Mouse (Mus musculus) kidney, postnatal 0 days (tissue): ENCODE results near the gene Man1c1. TPM values are rescaled to one million over a fixed set of nuclear protein-coding genes. Genes with fewer than 3 reads are reported as not detected.

ENCODE experiments used
- ATAC-seq: fragments of 200-750 bp; cut with Nextera tagmentation; replicated peaks from 2 replicates; pipeline ENCODE4 v1.8.0; 2017; ENCODE audit warnings: low read depth, moderate number of reproducible peaks, moderate TSS enrichment, moderate library complexity; ENCODE audit not compliant: low FRiP score
- DNase-seq: peaks from one replicate; pipeline ENCODE4 v3.0.0-alpha.2; 2016; ENCODE audit warnings: low spot score
- H3K27ac ChIP-seq: fragments of 300-500 bp; sonication (generic); 2 replicates; pipeline ENCODE4 v1.5.1; 2014; ENCODE audit warnings: mild to moderate bottlenecking
- H3K27me3 ChIP-seq: fragments of 300-500 bp; sonication (generic); 2 replicates; pipeline ENCODE4 v1.6.1; 2014; ENCODE audit warnings: low read length, mixed read lengths; ENCODE audit not compliant: insufficient read depth
- H3K36me3 ChIP-seq: fragments of 300-500 bp; sonication (generic); 2 replicates; pipeline ENCODE4 v1.6.1; 2014; ENCODE audit warnings: low read length, mixed read lengths; ENCODE audit not compliant: insufficient read depth
- H3K4me1 ChIP-seq: fragments of 300-500 bp; sonication (generic); replicated peaks from 2 replicates; pipeline ENCODE4 v1.6.1; 2014; ENCODE audit warnings: antibody characterized with exemption, low read length, mixed read lengths; ENCODE audit not compliant: insufficient read depth
- H3K4me2 ChIP-seq: fragments of 300-500 bp; sonication (generic); 2 replicates; pipeline ENCODE4 v1.6.1; 2014; ENCODE audit warnings: mild to moderate bottlenecking, low read length, moderate library complexity, mixed read lengths
- H3K4me3 ChIP-seq: fragments of 300-500 bp; sonication (generic); replicated peaks from 2 replicates; pipeline ENCODE4 v1.5.1; 2014; ENCODE audit warnings: low read depth, low read length
- H3K9ac ChIP-seq: fragments of 300-500 bp; sonication (generic); 2 replicates; pipeline ENCODE4 v1.6.1; 2014; ENCODE audit warnings: low read depth, low read length
- H3K9me3 ChIP-seq: fragments of 300-500 bp; sonication (generic); replicated peaks from 2 replicates; pipeline ENCODE4 v1.6.1; 2016; ENCODE audit warnings: low read length, inconsistent platforms, mixed read lengths
- CTCF ChIP-seq: IDR thresholded peaks from 2 replicates; pipeline ENCODE4 v1.5.1; 2016; ENCODE audit warnings: antibody characterized with exemption, low read depth, mild to moderate bottlenecking, moderate library complexity
- WGBS: fragments of 180-500 bp; shearing (Covaris S2); extraction: QIAGEN DNeasy Blood & Tissue Kit; methylation state at CpG from one replicate; pipeline ENCODE4 v1.1.7; 2014; 5-methylcytosine and 5-hydroxymethylcytosine counted together
- polyA plus RNA-seq: library from polyadenylated mRNA; unstranded; fragments of >200 nt; fragmentation: Nextera tagmentation; extraction: Ambion mirVana; gene quantifications from 2 replicates; pipeline ENCODE4 v1.2.1, GENCODE M21; 2015

The Man1c1 gene
- polyA plus RNA-seq, 1 experiment from 2014 or later, result 3.2 TPM

- Histone ChIP-seq H3K4me3 (no peak overlapping the region), H3K27me3 (no peaks in the 10 kb centered on the region), H3K27ac (no peak overlapping the region), H3K9ac (no peak overlapping the region), H3K9me3 (no peaks in the 10 kb centered on the region), H3K4me2 (no peak overlapping the region), H3K4me1 (peaks cover 11% of the 10 kb centered on the region; the same call in 1 of the 2 replicates), H3K36me3 (0 out of 2 replicates have a peak, but pooled peaks cover 2% of the 10 kb centered on the region)
- DNase-seq (no peak), ATAC-seq (no peak)
- peak; percentile 51; the same call in 1 of the 2 replicates for TF ChIP-seq CTCF
- WGBS, result 73% methylated on average over 10 of the region's 10 CpGs
Observed at GRCm38 (mm10) chr4:134590227-134590926, 113.7 kb downstream of the Man1c1 start.

GRCm38 (mm10) chr4:134589786-134590185 is 114.3 kb downstream of the Man1c1 start:
- Histone ChIP-seq H3K27me3 (no peaks in the 10 kb centered on the region), H3K4me2 (no peak overlapping the region), H3K27ac (no peak overlapping the region), H3K9me3 (no peaks in the 10 kb centered on the region), H3K4me3 (no peak overlapping the region), H3K9ac (no peak overlapping the region), H3K4me1 (peaks cover 11% of the 10 kb centered on the region; the same call in 1 of the 2 replicates), H3K36me3 (0 out of 2 replicates have a peak, but pooled peaks cover 2% of the 10 kb centered on the region)
- ATAC-seq, result no peak
- no peak for TF ChIP-seq CTCF
- no peak for DNase-seq
- 64% methylated on average over 9 of the region's 9 CpGs for WGBS

- H3K9me3 ChIP-seq, result no peaks in the 10 kb centered on the region
- TF ChIP-seq CTCF, result no peak
- H3K36me3 ChIP-seq, result 0 out of 2 replicates have a peak, but pooled peaks cover 2% of the 10 kb centered on the region
- H3K4me2 ChIP-seq, result no peak overlapping the region
- no peak overlapping the region for H3K9ac ChIP-seq
- H3K4me1 ChIP-seq, result peaks cover 11% of the 10 kb centered on the region; the same call in 1 of the 2 replicates
- WGBS, result 85% methylated on average over 5 of the region's 5 CpGs
- no peak overlapping the region for H3K4me3 ChIP-seq
- H3K27me3 ChIP-seq, result no peaks in the 10 kb centered on the region
- H3K27ac ChIP-seq, result no peak overlapping the region
- DNase-seq (no peak), ATAC-seq (no peak)
Observed at GRCm38 (mm10) chr4:134588951-134589350, 115.1 kb downstream of the Man1c1 start.

GRCm38 (mm10) chr4:134588287-134588686 is 115.8 kb downstream of the Man1c1 start:
- H3K36me3 ChIP-seq, result 0 out of 2 replicates have a peak, but pooled peaks cover 2% of the 10 kb centered on the region
- WGBS, result 85% methylated on average over 9 of the region's 9 CpGs
- peaks cover 11% of the 10 kb centered on the region; the same call in 1 of the 2 replicates for H3K4me1 ChIP-seq
- H3K9me3 ChIP-seq, result no peaks in the 10 kb centered on the region
- H3K9ac ChIP-seq, result no peak overlapping the region
- ATAC-seq (no peak), DNase-seq (no peak)
- no peaks in the 10 kb centered on the region for H3K27me3 ChIP-seq
- H3K4me3 ChIP-seq, result no peak overlapping the region
- no peak overlapping the region for H3K4me2 ChIP-seq
- no peak for TF ChIP-seq CTCF
- no peak overlapping the region for H3K27ac ChIP-seq

GRCm38 (mm10) chr4:134587636-134588197 is 116.4 kb downstream of the Man1c1 start:
- TF ChIP-seq CTCF, result no peak
- H3K9ac ChIP-seq, result no peak overlapping the region
- DNase-seq, result no peak
- 64% methylated on average over 11 of the region's 11 CpGs for WGBS
- no peak for ATAC-seq
- H3K27me3 ChIP-seq, result no peaks in the 10 kb centered on the region
- no peaks in the 10 kb centered on the region for H3K9me3 ChIP-seq
- no peak overlapping the region for H3K4me2 ChIP-seq
- H3K36me3 ChIP-seq, result 0 out of 2 replicates have a peak, but pooled peaks cover 1% of the 10 kb centered on the region
- peaks cover 11% of the 10 kb centered on the region; the same call in 1 of the 2 replicates for H3K4me1 ChIP-seq
- H3K4me3 ChIP-seq, result no peak overlapping the region
- no peak overlapping the region for H3K27ac ChIP-seq

- no peaks in the 10 kb centered on the region for H3K36me3 ChIP-seq
- H3K4me1 ChIP-seq, result 0 out of 2 replicates have a peak, but pooled peaks cover 5% of the 10 kb centered on the region
- no peak for TF ChIP-seq CTCF
- no peak overlapping the region for H3K27ac ChIP-seq
- H3K9ac ChIP-seq, result no peak overlapping the region
- no peak overlapping the region for H3K4me3 ChIP-seq
- H3K4me2 ChIP-seq, result no peak overlapping the region
- H3K27me3 ChIP-seq, result no peaks in the 10 kb centered on the region
- DNase-seq (no peak), ATAC-seq (no peak)
- WGBS, result 94% methylated on average over 1 of the region's 1 CpGs
- H3K9me3 ChIP-seq, result no peaks in the 10 kb centered on the region
Observed at GRCm38 (mm10) chr4:134586631-134587030, 117.5 kb downstream of the Man1c1 start.
